Mouse (Mus musculus) central nervous system, embryonic 11.5 days (tissue): Measurements from ENCODE around the gene Scarb1. TPM values are rescaled to one million over a fixed set of nuclear protein-coding genes. Genes with fewer than 3 reads are reported as not detected.

Experiments used
- polyA plus RNA-seq: library from polyadenylated mRNA; depleted of rRNA; stranded (reverse); fragments of >200 nt; gene quantifications from 2 replicates; pipeline ENCODE4 v1.2.3, GENCODE M21; 2012; rRNA removed

The Scarb1 gene
- 23.5 and 34.3 TPM in 2 replicates for polyA plus RNA-seq

DNA sequence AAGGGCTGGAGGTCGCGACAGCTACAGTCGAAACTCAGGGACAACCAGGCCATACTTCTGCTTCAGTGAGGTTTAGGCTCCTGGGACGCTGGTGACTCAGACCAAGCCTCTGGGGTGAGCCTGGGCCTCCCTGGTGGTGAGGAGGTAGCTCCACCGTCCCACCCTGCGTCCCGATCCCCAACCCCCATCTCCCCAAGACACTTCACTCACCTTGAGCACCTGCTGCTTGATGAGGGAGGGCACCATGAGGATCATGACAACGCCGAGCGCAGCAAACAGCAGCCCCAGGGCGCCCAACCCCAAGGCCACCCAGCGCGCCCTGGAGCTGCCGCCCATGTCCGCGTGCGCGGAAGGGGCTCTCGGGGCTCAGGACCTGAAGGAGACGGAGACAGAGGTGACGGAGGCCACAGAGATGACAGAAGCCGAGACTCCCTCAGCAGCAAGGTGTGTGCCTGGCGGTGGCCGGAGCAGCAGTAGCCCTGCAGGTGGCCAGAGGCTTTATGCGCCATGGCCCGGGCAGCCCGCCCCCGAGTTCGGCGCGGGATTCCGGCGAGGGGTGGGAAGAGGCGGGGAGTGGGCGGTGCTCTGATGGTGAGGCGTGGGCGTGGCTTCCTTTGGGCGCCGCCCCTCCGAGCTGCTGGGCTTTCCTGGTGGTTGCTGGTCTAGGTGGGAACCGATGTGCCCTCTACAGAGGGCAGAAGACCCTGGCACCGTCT is at the start of gene Scarb1:
Gene Scarb1 (minus strand): TSS at position 548 of the 716 bp plus-strand sequence.

DNA sequence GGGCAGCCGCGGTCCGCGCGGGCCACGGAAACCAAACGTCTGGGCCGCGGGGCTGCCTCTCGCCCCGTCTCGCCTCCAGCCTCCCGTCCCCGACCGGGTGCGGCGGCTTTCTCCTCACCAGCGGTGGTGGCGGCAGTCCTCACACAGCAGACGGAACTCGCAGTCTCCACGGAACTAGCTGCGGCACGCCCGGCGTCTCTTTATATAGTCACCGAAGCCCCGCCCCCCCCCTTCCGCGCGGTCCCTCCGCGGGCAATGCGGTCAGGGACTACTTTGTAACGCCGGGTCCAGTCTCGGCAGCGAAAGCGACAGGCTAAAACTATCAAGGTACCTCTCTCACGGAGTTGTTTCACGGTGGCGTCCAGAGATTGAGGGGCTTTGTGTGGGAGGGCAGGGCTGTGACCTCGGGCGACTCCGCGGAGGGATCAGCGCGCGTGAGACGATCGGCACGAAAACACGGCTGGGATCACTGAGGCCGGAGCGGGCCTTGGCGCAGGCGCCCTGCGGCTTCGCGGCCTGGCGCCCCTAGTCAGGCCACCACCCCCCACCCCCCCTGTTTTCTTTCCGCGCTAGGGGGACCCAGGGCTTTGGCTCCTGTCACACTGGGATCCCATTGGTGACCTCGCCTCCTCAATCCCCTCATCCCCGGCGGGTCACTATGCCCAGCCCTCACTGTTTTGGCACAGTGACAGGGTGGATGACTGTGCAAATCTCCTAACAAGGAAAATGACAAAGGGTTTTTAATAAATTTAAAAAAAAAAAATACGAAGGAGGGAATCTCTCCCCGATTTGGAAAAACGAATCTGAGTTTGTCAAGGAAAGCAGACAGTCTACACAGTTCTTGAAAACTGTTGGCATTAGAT is 48.9 kb upstream of the Scarb1 start, which contains the start of gene Ubc:
Gene Ubc (minus strand): TSS at position 624 of the 863 bp plus-strand sequence.

DNA sequence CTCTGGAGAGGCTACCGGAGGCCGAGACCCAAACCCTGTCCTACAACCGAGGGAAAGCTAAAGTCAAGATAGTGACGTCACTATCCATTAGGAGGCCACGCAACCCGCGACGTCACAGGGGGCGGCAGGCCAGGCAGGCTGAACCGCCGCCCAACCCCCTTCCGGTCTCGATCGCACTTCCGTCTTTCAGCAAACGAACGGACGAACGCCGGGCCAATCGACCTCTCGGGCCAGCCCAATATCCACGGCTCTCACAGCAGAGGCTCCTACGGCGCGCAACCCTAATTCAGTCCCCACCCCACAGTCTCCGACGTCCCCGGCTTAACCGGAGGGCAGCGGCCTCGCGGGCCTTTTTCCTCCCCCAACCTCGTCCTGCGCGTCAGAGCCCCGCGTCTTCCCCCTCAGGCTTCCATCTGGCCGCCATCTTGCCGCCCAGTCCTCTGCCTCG is 48.3 kb upstream of the Scarb1 start, which contains the start of gene Gm10382:
Gene Gm10382 (plus strand): TSS at position 192 of the 448 bp plus-strand sequence.

Other genes with a start within 250 kb of the Scarb1 start
- gene Ncor2, start 161.9 kb downstream of the Scarb1 start, polyA plus RNA-seq: 32.4 and 46.5 TPM in 2 replicates
- 0.20 and 0.23 TPM in 2 replicates for gene Gm10382, start 48.2 kb upstream of the Scarb1 start, polyA plus RNA-seq
- gene Ubc, start 49.1 kb upstream of the Scarb1 start, polyA plus RNA-seq: 290 and 475 TPM in 2 replicates
- gene Dhx37, start 93.0 kb upstream of the Scarb1 start, polyA plus RNA-seq: 17.8 and 23.0 TPM in 2 replicates
- 13.0 and 17.6 TPM in 2 replicates for gene Bri3bp, start 100.5 kb upstream of the Scarb1 start, polyA plus RNA-seq
- 36.8 and 42.0 TPM in 2 replicates for gene Aacs, start 134.7 kb upstream of the Scarb1 start, polyA plus RNA-seq
- 0.52 and 0.70 TPM in 2 replicates for gene Tmem132b, start 190.7 kb upstream of the Scarb1 start, polyA plus RNA-seq